In the genomic region with DNA sequence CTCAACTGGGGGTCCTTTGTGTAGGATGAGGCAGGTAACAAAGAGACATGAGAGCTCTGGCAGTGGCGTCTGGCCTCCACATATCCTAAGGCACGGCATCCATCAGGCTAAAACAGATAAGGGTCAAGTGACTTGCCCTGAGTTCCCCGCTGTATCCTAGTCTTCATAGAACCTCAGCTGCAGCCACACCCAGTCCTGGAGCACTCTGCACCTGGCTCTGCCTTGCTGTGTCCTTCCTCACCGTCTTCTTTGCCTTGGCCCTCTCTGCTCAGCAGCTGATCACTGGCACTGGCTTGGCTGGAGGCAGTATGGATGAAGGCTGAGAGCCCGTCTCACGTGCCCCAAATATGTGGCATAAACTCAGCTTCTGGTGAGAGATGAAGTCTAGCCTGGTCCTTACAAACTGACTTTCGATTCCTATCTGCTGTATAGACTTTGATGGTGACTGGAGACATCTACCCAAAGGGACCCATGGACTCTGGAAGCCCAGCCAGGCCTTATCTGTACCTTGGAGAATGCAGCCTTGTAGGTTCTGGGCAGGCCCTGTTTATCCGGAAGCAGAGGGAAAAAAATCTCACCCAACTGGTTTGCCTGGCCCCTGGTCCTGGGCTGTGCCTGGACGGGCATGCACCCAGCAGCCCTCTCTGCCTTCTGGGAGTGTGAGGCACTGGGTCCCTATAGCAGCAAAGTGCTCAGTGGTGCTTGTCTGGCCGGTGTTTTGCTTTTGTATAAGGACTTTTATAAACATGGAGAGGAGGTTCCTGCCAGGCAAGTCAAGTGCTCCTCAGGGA, we compare ENCODE assay signal across 13 mouse cellular contexts. TPM values are rescaled to one million over a fixed set of nuclear protein-coding genes. Genes with fewer than 3 reads are reported as not detected.
A peak's percentile ranks its signal among the peaks of the same experiment; 100 is the strongest.
DNase-seq lines count a peak whose midpoint lies in the region; ATAC-seq and TF ChIP-seq lines count a peak whose summit lies in the region.
"Had no signal": no experiment of that assay in that cellular context is flagged by ENCODE, and none has a peak within 500 bp of the region (broad histone marks: within the 10 kb centered on the region; RNA-seq: fewer than 3 reads in every experiment).

No protein-coding gene starts in this region.

- DNase-seq in heart, adult 2 months: peak in 1 of 2 experiments; percentile 32
- no peak for DNase-seq in heart, adult 8-10 months (ENCODE audit: low spot score)
- peak; percentile 46 for DNase-seq in embryonic facial prominence, embryonic 10.5 days (ENCODE audit: low spot score)
- DNase-seq in kidney, adult 9 months: peak; percentile 76
- DNase-seq in spleen, postnatal 36 days (ENCODE audit: low spot score in 2 of 2): no peak
- DNase-seq in retina, embryonic 14.5 days (ENCODE audit: low spot score): no peak
- no peak for DNase-seq in right cerebral cortex, postnatal 10 days (ENCODE audit: low spot score in 2 of 2)
- DNase-seq: adrenal gland, adult 8-10 months; cerebellum, adult 9-10 months; gastrocnemius, postnatal 10 days had no signal

- TF ChIP-seq CTCF in heart, adult 2 months (IDR thresholded peaks at IDR 0.05): no peak

- H3K4me3 ChIP-seq in heart, adult 2 months: no peak overlapping the region
- H3K4me3 ChIP-seq in embryonic facial prominence, embryonic 10.5 days: no peak overlapping the region
- H3K4me3 ChIP-seq in lung, embryonic 15.5 days: no peak overlapping the region
- H3K4me3 ChIP-seq: limb, embryonic 15.5 days had no signal

- peak; percentile 85 for ATAC-seq in lung, embryonic 15.5 days (ENCODE audit: borderline replicate concordance, extremely low read depth, low FRiP score, low TSS enrichment)

- no peak overlapping the region for H3K9ac ChIP-seq in heart, adult 2 months (ENCODE audit: low read depth, low read length)
- H3K9ac ChIP-seq in lung, embryonic 15.5 days: no peak overlapping the region
- H3K9ac ChIP-seq: limb, embryonic 15.5 days had no signal

- no peak for TF ChIP-seq EP300 in heart, adult 2 months (IDR thresholded peaks at IDR 0.05; ENCODE audit: insufficient read depth, low read depth, low read length)

- 0 out of 2 replicates have a peak, but pooled peaks cover 2% of the 10 kb centered on the region for H3K9me3 ChIP-seq in embryonic facial prominence, embryonic 10.5 days
- no peaks in the 10 kb centered on the region for H3K9me3 ChIP-seq in lung, embryonic 15.5 days
- H3K9me3 ChIP-seq: limb, embryonic 15.5 days had no signal

- 59% methylated on average over 10 of the region's 10 CpGs for WGBS in heart, adult 2 months
- 65% methylated on average over 10 of the region's 10 CpGs for WGBS in embryonic facial prominence, embryonic 10.5 days
- WGBS in lung, embryonic 15.5 days: 53% methylated on average over 10 of the region's 10 CpGs

- H3K27ac ChIP-seq in heart, adult 2 months: peak overlapping the region; percentile 38
- H3K27ac ChIP-seq in embryonic facial prominence, embryonic 10.5 days (replicated peaks): peak overlapping the region; percentile 45
- peak overlapping the region; percentile 94 for H3K27ac ChIP-seq in lung, embryonic 15.5 days
- H3K27ac ChIP-seq: limb, embryonic 15.5 days had no signal

- no peak for TF ChIP-seq POLR2A in heart, adult 2 months (IDR thresholded peaks at IDR 0.05; ENCODE audit: insufficient read depth, low read depth, low read length)

- H3K4me1 ChIP-seq in heart, adult 2 months (ENCODE audit: control insufficient read depth, insufficient read depth, low read length): peaks cover 28% of the 10 kb centered on the region
- peaks cover 30% of the 10 kb centered on the region for H3K4me1 ChIP-seq in embryonic facial prominence, embryonic 10.5 days
- peaks cover 47% of the 10 kb centered on the region for H3K4me1 ChIP-seq in lung, embryonic 15.5 days

- H3K4me2 ChIP-seq in lung, embryonic 15.5 days: no peak overlapping the region
- H3K4me2 ChIP-seq: limb, embryonic 15.5 days; midbrain, embryonic 11.5 days had no signal

- no peaks in the 10 kb centered on the region for H3K27me3 ChIP-seq in heart, adult 2 months (ENCODE audit: control insufficient read depth, insufficient read depth, low read length)
- no peaks in the 10 kb centered on the region for H3K27me3 ChIP-seq in embryonic facial prominence, embryonic 10.5 days (replicated peaks; ENCODE audit: low read depth, poor library complexity, severe bottlenecking)
- H3K27me3 ChIP-seq in lung, embryonic 15.5 days: no peaks in the 10 kb centered on the region
- H3K27me3 ChIP-seq: limb, embryonic 15.5 days had no signal

- intact Hi-C loops in heart, adult 2 months (cut with DNase I): no loop called here

- H3K79me2 ChIP-seq in heart, adult 2 months (replicated peaks; ENCODE audit: control insufficient read depth, insufficient read depth, low read length): peaks cover 5% of the 10 kb centered on the region

- peaks cover 6% of the 10 kb centered on the region for H3K36me3 ChIP-seq in heart, adult 2 months (ENCODE audit: control insufficient read depth, insufficient read depth, low read length)
- peaks cover 47% of the 10 kb centered on the region for H3K36me3 ChIP-seq in embryonic facial prominence, embryonic 10.5 days (replicated peaks)
- H3K36me3 ChIP-seq in lung, embryonic 15.5 days: peaks cover 28% of the 10 kb centered on the region

RNA-seq across cellular contexts. Expression of a gene that starts 9.7 kb away (rescaled TPM):
- total RNA-seq in heart, adult 2 months (2021): 10 to 100 TPM in 1 of 2 experiments, 1 to 10 TPM in 1; 8.9 to 10.2 TPM
- polyA plus RNA-seq in heart, adult 2 months (2012; rRNA removed): 6.8 and 7.5 TPM in 2 replicates
- 10 to 100 TPM in 2 of 4 experiments, 1 to 10 TPM in 2; 8.1 to 12.5 (median 10.0) TPM for total RNA-seq in heart, adult 8-10 months (2022)
- polyA plus RNA-seq in embryonic facial prominence, embryonic 10.5 days (2016; fragmentation: Nextera tagmentation; extraction: Ambion mirVana): 7.1 and 7.6 TPM in 2 replicates
- polyA plus RNA-seq in lung, embryonic 15.5 days (2015; fragmentation: Nextera tagmentation; extraction: Ambion mirVana): 14.9 and 15.4 TPM in 2 replicates

RNA-seq across cellular contexts. Expression of a gene that starts 44.8 kb away (rescaled TPM):
- under 1 TPM; 0.68 to 0.94 TPM for total RNA-seq in heart, adult 2 months (2021)
- 1.1 and 1.8 TPM in 2 replicates for polyA plus RNA-seq in heart, adult 2 months (2012; rRNA removed)
- under 1 TPM; 0.41 to 0.92 (median 0.43) TPM for total RNA-seq in heart, adult 8-10 months (2022)
- 0.10 and 0.12 TPM in 2 replicates for polyA plus RNA-seq in embryonic facial prominence, embryonic 10.5 days (2016; fragmentation: Nextera tagmentation; extraction: Ambion mirVana)
- 0.22 TPM in 1 of 2 replicates, not detected in the other for polyA plus RNA-seq in lung, embryonic 15.5 days (2015; fragmentation: Nextera tagmentation; extraction: Ambion mirVana)

RNA-seq across cellular contexts. Expression of a gene that starts 45.2 kb away (rescaled TPM):
- 10 to 100 TPM; 18.9 to 20.6 TPM for total RNA-seq in heart, adult 2 months (2021)
- 12.7 and 13.3 TPM in 2 replicates for polyA plus RNA-seq in heart, adult 2 months (2012; rRNA removed)
- 10 to 100 TPM; 15.6 to 18.8 (median 16.4) TPM for total RNA-seq in heart, adult 8-10 months (2022)
- 4.4 and 4.6 TPM in 2 replicates for polyA plus RNA-seq in embryonic facial prominence, embryonic 10.5 days (2016; fragmentation: Nextera tagmentation; extraction: Ambion mirVana)
- 2.6 and 3.1 TPM in 2 replicates for polyA plus RNA-seq in lung, embryonic 15.5 days (2015; fragmentation: Nextera tagmentation; extraction: Ambion mirVana)

Comparison
In these comparisons a context has a peak if more than half of its experiments do, and no peak if none do; other contexts are left out.
1. DNase-seq: peak in embryonic facial prominence, embryonic 10.5 days (single experiment) and kidney, adult 9 months (single experiment); none in heart, adult 8-10 months (single experiment), spleen, postnatal 36 days (0 of 2), retina, embryonic 14.5 days (single experiment) and right cerebral cortex, postnatal 10 days (0 of 2).
2. H3K27ac ChIP-seq: peak in every context shown above with its lines; median percentile 94 in lung, embryonic 15.5 days; 45 in embryonic facial prominence, embryonic 10.5 days; 38 in heart, adult 2 months.